Mouse (Mus musculus): Measurements from ENCODE around the gene Pgs1.
A peak's percentile ranks its signal among the peaks of the same experiment; 100 is the strongest.

The Pgs1 gene

DNA sequence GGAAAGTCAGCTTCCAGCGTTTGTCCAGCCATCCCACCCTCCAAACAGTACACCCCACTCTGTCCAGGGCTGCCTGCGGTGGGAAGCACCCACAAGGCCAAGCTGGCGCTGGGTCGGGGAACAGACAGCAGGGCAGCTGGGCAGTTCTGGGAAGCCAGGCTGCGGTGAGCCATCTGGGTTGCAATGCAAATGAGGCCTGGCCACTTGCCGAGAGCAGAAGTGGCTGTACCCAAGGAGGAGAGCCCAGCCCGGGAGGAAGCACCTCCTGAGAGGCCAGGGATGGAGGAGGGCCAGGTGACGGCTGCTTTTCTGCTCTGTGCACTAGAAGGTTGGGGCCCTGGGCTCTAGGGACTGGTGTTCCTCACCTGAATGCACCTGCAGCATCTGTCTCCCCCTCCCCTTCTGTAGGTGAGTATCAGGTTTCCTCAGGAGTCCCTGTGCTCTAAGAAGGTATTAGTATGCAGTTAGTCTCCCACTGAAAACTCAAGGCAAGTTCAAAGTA is 10.0 kb upstream of the Pgs1 start:
- no peak for DNase-seq (ENCODE audit: low spot score in 2 of 2)

DNA sequence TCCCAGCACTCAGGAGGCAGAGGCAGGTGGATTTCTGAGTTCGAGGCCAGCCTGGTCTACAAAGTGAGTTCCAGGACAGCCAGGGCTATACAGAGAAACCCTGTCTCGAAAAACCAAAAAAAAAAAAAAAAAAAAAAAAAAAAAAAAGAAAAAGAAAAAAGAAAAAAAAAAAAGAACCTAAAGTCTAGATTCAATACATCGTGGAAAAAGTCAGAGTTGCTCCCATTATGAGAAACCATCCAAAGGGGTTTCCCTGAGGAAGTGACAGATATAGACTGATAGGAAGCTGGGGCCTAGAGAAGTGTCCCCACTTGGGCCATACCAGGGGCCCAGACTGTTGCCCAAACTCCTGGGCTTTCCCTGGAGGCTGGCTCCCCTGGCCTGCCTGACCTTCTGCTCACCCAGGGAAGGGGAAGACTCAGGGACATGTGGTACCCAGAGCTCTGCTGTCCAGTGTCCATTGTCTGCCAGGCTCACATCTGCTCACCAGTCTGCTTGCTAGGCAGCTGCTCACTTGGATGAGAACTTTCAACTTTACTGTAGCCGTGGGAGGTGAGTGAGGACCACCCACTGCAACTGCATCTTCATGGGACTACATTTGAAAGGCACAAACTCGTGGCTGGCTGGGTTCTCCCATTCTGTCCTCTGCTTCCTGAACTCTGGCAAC is 8.3 kb upstream of the Pgs1 start:
- DNase-seq (ENCODE audit: low spot score in 2 of 2) = no peak

DNA sequence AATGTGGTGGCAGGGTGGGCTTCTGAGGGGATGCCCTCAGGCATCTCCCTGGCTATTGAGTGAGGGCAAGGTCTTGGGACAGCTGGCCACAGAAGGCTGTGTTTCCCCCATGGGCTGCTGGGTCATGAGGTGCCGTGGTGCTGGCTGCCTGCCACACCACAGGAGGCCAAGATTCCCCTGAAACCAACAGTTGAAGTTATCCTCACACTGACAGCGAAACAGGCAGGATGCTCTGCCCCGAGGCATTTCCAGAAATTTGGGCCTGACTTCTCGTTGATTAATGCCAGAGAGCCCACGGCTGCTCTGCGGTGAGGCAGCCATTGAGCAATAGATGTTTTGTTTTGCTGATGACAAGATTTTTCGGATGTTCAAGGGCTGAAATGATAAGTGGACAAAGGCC is 6.7 kb upstream of the Pgs1 start:
- no peak for DNase-seq (ENCODE audit: low spot score in 2 of 2)

DNA sequence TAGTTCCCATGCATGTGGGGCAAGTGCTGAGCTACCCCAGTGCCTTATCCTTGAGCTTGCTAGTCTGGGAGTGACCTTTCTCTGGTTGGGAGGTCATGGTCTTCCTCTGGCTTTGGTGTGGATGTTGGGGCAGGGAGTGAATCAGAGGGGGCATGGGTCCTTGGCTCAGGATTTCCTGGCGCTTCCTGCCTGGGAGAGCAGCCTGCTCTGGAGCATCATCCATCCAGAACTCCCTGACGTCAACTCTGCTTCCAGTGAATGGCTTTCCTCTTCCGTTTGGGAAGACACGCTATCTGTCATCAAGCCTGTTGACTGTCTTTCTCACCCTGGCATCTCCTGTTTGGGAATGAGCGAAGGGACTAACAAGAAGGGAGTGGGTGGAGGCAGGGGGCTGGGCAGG is 3.7 kb upstream of the Pgs1 start:
- no peak for DNase-seq (ENCODE audit: low spot score in 2 of 2)

DNA sequence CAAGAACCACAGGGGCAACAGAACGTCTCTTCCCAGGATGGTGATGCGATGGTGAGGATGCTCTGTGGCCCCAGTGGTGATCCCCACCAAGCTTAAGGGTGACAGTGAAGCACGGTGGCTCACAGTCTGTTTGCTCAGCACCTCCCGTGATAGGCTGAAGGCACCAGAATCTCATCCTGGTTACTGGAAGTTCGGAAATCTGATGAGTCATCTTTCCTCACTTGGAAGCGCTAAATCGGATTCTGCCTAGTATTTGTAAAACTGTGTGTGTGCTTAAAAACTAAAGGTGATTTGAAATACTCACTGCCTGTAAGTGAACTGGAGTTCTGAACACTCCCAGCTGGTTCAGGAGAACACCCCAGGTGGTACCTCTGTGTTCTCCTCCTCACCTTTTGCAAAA is 2.3 kb upstream of the Pgs1 start:
- DNase-seq (ENCODE audit: low spot score in 2 of 2) = no peak

GRCm38 (mm10) chr11:117987032-117987451 is 950 bp downstream of the Pgs1 start:
- peak; percentile 32 to 40 for DNase-seq (ENCODE audit: low spot score in 2 of 2)

DNA sequence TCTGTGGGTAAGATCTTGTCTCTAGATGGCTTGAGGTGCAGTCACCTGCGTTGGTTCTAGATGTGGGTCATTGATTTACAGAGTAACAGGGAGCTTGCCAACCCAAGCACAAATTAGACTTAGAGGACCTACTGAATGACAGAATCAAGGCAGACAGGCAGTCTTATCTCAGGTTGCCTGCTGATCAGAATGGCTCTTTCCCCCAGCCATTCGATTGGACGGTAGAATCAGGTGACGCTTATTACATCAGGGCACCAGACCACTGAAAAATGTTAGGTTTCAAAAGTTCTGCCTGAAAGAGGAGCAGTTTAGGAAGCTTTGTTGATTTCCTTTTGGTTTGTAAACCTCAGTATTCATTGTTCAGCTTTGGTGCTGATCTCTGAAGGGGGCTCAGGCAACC is 1.9 kb downstream of the Pgs1 start:
- DNase-seq (ENCODE audit: low spot score in 2 of 2) = no peak

DNA sequence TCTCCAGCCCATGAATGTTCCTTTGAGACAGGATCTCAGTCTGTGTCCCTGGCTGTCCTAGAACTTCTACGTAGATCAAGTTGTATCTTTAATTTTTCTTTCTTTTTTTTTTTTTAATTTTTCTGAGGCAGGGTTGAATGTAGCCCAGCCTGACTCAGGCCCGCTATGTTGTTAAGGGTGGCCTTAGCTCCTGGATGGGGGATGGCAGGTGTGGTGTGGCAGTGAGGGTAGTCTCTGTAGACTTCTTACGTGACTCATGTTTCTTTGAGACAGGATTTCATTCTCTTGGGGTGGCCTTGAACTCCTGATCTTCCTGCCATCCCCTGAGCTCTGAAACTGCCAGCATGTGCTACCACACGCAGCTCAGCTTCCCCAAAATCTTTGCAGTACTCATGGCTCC is 3.1 kb downstream of the Pgs1 start:
- no peak for DNase-seq (ENCODE audit: low spot score in 2 of 2)

DNA sequence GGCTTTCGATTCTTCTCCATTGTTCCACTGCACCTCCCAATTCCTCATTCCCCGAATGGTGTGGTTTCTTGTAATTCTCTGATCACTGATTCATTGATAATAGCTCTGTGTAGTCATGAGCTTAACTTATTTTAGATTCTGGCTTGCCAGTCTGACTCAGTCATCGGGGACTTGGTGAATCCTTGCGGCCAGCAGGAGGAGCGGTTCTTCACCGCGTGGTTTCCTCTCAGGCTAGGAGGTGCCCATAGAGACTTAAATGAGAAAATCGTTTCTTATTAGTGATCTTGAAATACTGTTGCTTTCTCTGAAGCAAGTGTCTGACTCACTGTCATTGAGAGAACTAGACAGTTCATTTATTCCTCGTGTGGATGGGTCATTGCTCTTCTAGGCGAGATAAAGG is 3.8 kb downstream of the Pgs1 start:
- DNase-seq (ENCODE audit: low spot score in 2 of 2) = peak; percentile 39 to 58

DNA sequence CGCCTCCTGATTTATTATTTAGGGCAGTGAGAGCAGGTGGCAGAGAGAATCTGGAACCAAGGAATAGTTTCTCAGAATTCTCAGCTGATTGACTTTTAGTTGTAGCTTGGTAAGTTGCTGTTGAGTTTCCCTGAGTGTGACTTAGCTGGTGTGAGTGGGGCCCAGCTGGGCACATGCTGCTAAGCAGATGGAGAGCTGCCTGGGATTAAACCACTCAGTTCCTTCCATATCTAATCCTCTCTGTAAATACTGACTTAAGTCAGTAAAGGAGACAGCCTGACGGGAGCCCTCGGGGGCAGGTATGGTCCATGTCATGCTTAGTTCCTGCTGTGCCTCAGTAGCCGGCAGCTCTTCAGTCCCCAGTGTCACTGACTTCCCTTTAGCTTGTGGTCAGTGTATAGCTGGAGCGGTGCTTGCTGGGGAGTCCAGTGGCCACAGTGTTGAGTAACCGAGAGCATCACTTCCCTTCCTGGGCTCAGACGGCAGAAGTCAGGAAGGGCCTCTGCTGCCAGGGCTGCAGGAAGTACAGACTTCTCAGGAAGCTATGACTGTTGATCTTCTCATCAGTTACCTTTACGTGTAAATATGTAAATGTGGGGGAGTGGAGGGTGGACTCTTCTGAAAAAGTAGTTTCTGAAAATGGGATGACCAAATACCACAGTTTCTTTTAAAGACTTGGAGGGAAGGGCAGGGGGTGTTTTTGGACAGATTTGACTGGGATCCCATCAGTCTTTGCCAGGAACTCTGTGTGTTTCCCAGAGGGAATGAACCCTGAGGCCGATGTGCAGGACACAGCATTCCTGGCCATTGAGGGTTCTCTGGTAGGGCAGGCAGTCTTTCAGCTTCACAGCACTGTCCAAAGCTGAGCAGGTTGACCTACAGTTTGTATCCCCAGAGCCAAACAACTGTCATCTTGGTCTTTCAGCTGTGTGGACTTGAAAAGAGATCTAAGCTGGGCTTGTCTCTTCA is 5.7 kb downstream of the Pgs1 start:
- peak; percentile 64 to 77 for DNase-seq (ENCODE audit: low spot score in 2 of 2)

DNA sequence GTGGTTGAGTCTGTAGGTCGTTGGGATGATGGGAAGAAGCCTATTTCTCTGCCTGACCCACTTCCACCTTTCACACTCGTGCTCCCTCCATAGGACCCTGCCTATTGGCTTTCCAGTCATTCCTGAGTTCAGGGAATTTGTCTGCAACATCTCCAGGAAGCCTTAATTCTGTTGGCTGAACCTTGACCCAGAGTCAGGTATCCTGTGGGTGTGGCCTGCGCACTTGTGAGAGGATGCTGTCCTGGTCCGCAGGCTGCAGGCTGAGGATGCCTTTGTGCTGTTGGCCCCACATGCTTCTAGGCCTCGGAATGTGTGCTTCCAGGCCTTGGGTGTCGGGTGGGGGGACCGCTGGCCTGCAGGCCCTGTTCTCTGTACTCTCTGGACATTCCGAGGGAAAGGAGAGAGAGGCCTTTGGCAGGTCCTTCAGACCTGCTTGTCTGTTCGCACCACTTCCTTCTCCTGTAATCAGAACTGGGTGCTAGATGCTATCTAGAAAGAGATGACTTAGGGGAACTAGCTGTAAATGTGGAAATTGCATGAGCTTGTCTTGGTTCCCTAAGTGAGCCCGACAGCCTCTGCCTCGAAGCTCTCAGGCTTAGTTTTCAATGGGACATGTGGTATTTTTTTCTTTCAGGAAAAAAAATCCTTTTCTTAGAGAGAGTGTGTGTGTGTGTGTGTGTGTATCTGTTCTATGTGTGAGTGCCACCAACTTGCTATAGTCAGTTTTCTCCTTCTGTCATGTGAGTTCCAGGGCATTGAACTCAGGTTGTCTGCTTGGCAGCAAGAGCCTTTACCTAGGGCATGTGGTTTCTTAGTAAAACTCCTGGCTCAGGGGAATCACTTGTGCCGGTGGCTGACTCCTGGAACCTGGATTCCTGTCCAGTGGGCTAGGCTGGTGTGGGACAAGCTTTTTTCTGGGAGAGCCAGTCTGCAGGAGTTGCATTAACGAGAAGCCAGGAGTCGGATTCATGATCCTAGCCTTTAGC is 7.4 kb downstream of the Pgs1 start:
- no peak for DNase-seq (ENCODE audit: low spot score in 2 of 2)

DNA sequence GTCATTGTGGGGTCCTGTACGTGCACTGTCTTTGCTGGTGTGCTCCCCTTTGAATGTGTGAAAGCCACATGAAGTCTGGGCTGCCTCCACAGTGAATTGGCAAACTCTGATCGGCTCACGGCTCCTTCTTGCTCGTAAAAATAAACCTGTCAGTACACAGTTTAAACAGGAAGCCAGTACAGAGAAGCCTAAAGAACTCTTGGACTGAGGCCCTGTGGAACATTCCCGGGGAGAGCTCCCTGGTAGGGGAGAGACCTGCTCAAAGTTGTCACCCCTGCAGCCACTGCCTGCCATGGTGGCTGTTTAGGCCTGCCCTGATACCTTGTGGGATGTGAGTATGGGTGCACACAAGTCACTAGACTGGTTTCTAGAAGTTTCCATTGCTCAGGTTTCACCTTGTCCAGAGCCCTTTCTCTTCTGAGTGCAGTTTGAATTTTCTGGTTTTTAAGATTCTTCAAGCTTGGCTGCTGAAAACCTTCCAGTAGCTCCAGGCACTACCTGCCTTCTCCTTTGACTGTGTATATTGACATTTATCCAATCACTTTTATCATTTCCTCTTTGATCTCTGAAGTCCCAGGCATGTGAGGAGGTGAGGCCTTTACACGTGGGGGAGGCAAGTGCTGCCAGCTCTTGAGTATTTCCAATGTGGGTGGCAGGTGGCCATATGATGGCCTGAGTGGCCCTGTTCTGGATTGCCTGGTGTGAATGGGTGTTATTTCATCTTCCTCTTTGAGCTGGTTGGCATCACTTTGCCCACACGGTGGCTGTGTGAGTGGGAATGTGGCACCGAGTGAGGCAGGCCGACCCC is 8.4 kb downstream of the Pgs1 start:
- no peak for DNase-seq (ENCODE audit: low spot score in 2 of 2)

DNA sequence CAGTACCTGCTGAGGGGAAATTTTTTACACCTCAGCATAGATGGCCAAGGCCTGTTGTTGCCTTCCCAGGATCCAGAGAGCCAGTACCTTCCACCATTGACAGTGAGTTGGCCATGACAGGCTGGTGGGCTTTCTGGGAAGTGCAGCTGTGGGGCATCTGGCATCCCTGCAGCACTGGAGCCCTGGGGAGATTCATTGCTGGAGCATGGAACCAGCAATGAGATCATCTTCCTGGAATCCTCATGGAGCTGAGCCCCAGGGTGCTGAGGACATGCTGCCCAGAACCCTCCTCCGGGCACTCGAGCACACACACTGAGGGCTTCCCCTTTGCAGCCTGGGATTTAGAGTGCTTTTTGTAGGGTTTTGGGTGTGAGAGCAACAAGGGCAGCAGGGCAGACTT is 9.2 kb downstream of the Pgs1 start:
- no peak for DNase-seq (ENCODE audit: low spot score in 2 of 2)

DNA sequence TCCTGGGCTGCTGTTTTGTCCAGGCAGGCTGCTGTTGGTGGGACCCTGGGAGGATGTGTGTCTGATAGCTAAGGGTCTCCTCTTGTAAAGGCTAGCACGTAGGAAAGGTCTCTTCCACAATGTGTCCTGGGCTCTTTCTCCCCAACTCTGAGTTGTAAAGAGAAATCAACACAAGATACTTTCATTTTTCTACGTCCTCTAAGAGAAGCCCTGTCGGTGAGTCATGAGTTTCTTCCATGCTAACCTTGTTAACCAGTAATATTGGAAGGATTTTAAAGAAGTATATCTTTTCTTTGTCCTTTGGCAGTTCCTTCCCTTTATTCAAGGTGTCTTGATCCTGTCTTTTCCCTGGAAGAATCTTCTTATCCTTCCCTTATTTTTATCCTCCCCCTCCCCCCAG is 9.6 kb downstream of the Pgs1 start:
- no peak for DNase-seq (ENCODE audit: low spot score in 2 of 2)

- no peak for DNase-seq (ENCODE audit: low spot score in 2 of 2)
Observed at GRCm38 (mm10) chr11:117996066-117996465, 10.0 kb downstream of the Pgs1 start.

GRCm38 (mm10) chr11:117997085-117997484 is 11.0 kb downstream of the Pgs1 start:
- DNase-seq (ENCODE audit: low spot score in 2 of 2) = no peak

DNA sequence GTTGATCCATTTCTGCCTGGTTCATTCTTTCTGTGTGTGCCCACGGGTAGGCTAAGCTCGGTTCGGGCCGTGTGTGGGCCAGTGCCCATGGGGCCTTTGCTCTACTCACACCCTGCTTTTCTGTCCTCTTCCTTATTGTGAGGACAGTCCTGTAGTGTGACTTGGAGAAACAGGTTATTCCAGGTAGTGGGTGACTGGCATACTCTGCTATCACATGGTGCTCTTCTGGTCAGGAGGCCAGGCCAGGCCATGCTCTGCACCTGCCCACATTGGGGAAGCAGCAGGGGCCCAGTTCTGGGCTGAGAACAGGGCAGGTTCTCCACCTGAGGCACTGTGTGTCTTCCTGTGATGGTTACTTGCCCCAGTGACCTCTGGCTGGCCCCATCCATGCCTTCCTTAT is 12.3 kb downstream of the Pgs1 start:
- no peak for DNase-seq (ENCODE audit: low spot score in 2 of 2)

DNA sequence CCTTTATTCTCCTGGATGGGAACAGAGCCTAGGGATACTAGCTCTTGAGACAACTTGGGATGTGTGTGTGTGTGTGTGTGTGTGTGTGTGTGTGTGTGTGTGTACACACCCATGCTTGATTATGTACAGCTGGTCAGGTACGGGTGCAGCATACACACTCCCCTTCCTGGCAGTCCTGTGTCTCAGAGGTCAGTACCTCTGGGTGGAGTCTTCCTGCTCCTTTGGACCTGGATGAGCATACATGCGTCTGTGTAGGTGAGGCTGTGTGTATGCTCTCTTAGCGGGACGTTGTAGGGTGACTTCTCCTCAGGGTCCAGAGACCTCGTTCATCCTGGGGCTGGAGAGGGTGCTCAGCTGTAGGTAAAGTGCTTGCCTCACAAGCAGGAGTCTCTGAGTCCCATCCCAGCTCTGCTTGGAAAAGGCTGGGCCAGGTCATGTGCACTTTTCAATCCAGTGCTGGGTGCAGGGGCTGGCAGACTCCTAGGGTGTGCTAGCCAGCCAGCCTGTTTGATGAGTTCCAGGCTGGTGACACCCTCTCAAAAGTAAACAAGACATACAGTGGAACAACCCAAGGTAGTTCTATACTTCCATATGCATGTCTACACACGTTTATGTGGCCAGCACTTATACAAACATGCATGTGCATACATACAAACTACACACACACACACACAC is 13.3 kb downstream of the Pgs1 start:
- DNase-seq (ENCODE audit: low spot score in 2 of 2) = no peak

DNA sequence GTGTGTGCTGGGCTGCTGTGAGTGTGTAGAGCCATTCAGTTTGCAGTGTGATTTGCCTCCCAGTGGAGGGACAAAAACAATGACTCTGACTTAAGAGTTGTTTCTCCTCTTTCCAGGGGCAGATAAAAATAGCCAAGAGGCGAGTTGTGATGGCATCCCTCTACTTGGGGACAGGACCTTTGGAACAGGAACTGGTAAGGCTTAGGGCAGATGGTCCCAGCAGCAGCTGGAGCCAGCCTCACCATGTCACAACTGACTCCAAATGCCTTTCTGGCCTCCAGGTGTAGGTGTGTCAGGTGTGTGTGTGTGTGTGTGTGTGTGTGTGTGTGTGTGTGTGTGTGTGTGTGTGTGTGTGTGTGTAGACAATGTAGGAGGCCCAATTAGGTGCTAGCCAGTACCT is 14.0 kb downstream of the Pgs1 start:
- no peak for DNase-seq (ENCODE audit: low spot score in 2 of 2)

GRCm38 (mm10) chr11:118000565-118001215 is 14.6 kb downstream of the Pgs1 start:
- DNase-seq (ENCODE audit: low spot score in 2 of 2) = no peak

All from natural killer cell, adult 2 months (primary cell).